Mouse (Mus musculus) gastrocnemius, adult 2 months (tissue): ENCODE measurements around the gene Ptgdr. TPM values are rescaled to one million over a fixed set of nuclear protein-coding genes. Genes with fewer than 3 reads are reported as not detected.
"Not testable (repeated sequence)": the region's sequence is repeated elsewhere in the genome, so short reads cannot be mapped to it uniquely, and the experiment has no call there.

Experiments
- DNase-seq: peaks from one replicate; pipeline ENCODE4 v3.0.0; 2022
- H3K27ac ChIP-seq: fragments of 200-600 bp; 2 replicates; pipeline ENCODE4 v1.8.1; 2022; ENCODE audit warnings: mild to moderate bottlenecking
- H3K4me3 ChIP-seq: fragments of 200-600 bp; 2 replicates; pipeline ENCODE4 v1.8.1; 2022; ENCODE audit warnings: mild to moderate bottlenecking, moderate library complexity
- CTCF ChIP-seq: fragments of 200-600 bp; IDR thresholded peaks from 2 replicates; pipeline ENCODE4 v1.8.1; 2022; ENCODE audit warnings: antibody characterized with exemption, mild to moderate bottlenecking, moderate library complexity
- intact Hi-C: fragments of 180-260 bp; cut with DNase I; formaldehyde crosslinking; loops from one replicate; pipeline ENCODE4 v1.15.1; 2025
- long read RNA-seq, 2 experiments: library from polyadenylated mRNA; stranded (forward); transcript quantifications; one replicate each; pipeline ENCODE4 v2.0.0; 2021
- total RNA-seq, 2 experiments: library from RNA; stranded (reverse); gene quantifications; 2 replicates each; pipeline ENCODE4 v1.2.3; 2021

The Ptgdr gene
- not detected for total RNA-seq
- long read RNA-seq, experiment 1, result 0 reads
- long read RNA-seq, experiment 2, result 0 reads

DNA sequence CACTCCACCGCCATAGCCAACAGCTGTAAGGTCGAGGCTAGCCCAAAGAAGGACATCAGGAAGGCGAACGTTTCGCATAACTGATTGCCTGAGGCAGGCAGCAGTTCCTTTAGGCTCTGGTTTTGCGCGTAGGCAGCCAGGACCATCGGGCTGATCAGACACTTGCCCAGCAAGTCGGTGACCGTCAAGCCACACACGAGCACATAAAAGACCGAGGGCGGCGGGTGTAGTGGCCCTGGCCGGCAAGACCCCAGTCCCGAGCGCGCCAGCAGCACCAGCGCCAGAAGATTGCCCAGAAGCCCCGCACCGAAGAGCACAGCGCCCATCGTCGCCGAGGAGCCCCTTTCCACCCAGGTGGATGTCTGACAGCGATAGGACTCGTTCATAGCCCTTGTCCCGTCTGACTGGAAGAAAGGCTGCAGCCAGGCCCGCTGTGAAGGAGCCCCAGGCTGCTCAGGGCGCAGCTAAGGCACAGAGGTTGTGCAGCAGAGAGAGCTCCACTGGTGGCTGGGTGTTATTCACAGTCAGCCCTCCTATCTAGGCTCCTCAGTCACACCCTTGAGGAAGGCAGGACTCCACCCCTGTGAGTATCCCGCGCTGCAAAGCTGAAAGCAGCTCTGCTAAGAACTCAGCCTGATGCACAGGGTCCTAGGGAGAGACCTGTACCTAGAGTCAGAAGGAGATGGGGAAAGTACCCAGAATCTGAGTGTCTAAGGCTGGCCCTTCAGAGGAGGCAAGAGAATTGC lies at the start of gene Ptgdr:
Ptgdr (minus strand) TSS at position 508 of the 746 bp plus-strand sequence.
- peak within 1 kb of the TSS; percentile 15; the same call in 1 of the 2 replicates for H3K4me3 ChIP-seq

DNA sequence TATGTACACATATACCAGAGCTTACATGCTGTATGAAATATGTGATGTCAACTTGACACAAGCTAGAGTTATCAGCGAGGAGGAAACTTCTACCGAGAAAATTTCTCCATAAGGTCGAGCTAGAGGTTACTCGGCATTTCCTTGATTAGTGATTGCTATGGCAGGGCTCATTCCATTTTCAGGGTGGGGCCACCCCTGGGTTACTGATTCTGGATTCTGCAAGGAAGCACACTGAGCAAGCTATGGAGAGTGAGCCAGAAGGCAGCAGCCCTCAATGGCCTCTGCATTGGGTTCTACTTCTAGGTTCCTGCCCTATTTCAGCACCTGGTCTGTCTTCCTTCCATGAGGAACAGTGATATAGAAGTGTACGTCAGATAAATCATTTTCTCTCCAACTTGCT lies 48.6 kb upstream of the Ptgdr start:
- no peak for DNase-seq
- TF ChIP-seq CTCF, result no peak
- intact Hi-C loops, result no loop called here
- H3K27ac ChIP-seq, result no peak overlapping the region
- H3K4me3 ChIP-seq, result no peak overlapping the region

More for the DNA sequence above, at the start of gene Ptgdr:
- intact Hi-C loops, result no loop called here
- H3K27ac ChIP-seq, result no peak within 1 kb of the TSS
- TF ChIP-seq CTCF, result no peak
- DNase-seq, result no peak

DNA sequence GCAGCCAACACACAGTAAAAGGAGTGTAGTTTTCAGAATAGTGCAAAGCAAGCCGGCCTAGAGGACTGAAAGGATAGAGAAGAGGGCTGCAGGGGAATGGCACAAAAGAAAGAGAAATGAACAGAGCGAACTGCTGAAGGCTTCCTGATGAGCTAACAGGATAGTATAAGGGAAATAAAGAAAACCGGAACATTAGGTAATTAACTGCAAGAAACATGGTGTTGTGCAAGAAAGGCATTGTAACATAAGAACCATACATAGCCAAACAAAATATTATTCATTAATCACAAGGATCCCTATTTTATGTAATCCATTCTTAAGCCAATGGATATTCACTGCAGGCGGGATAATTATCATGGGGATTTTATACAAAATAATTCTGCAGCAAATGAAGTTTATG lies 45.0 kb upstream of the Ptgdr start:
- intact Hi-C loops, result no loop called here
- no peak for TF ChIP-seq CTCF
- no peak overlapping the region for H3K4me3 ChIP-seq

DNA sequence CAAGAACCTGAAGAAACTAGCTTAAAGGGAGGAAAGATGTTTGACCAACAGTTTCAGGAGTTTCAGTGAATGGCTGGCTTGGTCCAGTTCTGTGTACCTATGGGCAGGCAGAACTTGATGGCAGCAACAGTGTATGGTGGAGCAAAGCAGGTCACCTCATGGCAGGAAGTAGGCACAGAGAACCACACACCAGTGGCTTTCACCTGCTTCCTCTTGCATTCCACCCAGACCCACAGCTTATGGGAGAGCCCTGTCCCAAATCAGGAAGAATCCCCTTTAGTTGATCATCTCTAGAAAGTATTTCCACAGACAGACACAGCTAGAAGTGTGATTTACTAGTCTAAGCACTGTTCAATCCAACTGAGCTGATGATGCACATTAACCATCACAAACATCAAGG lies 42.6 kb upstream of the Ptgdr start:
- intact Hi-C loops, DNase-seq, H3K27ac ChIP-seq, H3K4me3 ChIP-seq: not testable (repeated sequence)

More for the DNA sequence above, 45.0 kb upstream of the Ptgdr start:
- H3K27ac ChIP-seq, result no peak overlapping the region
- DNase-seq, result no peak

DNA sequence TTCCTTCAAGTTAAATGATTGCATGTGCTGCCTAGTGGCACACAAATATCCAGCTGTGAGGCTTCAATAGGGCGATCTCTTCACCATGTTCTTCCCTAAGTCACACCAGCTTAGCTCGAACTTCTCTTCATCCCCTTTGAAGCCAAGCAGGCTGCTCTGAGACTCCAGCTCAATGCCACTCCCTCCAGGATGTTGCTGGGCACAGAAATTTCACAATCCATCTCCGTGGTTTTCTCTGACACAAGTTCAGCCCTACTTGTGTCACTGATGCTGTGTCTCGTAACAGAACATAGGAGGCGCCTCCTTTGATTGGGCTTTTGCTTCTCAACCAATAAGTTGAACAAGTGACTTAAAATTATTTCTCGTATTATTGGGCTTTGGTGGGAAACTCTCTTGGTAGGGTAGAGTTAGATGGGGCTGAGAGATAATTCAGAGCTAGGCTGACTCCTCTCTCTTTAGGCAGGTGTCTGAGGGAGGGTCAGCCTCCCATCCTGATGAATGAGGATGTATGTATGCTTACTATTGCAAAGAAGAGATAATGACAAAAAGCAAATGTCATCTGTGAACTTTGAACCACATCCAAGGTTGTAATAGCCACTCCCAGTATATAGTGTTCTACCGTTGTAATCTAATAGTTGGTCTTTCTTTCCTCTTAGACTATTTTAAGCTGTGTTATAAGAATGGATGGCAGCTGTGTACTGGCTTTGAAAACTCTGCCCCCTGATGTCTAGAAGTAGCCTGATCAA lies 32.4 kb upstream of the Ptgdr start:
- H3K4me3 ChIP-seq, result no peak overlapping the region
- no peak overlapping the region for H3K27ac ChIP-seq
- DNase-seq, result no peak
- intact Hi-C loops, result no loop called here
- no peak for TF ChIP-seq CTCF

DNA sequence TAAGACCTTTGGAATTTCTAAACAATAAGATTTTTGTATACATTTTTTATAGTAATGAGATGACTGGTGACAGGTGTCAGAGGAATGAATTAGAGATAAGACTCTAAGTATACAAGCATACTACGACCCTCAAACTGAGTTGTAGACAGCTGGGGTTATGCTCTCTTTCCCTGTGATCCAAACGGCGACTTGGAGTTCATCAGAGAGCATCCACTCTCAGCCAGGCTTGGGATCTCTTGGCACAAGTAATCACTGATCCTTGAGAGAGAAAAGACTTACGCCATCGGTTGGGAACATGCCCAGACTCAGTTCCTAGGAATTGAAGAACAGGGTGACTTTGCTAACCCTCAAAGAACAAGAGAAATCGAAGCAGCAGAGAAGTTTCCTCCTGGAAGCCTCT lies 10.5 kb upstream of the Ptgdr start:
- Histone ChIP-seq H3K27ac (no peak overlapping the region), H3K4me3 (no peak overlapping the region)
- DNase-seq, result no peak
- no peak for TF ChIP-seq CTCF
- intact Hi-C loops, result no loop called here

DNA sequence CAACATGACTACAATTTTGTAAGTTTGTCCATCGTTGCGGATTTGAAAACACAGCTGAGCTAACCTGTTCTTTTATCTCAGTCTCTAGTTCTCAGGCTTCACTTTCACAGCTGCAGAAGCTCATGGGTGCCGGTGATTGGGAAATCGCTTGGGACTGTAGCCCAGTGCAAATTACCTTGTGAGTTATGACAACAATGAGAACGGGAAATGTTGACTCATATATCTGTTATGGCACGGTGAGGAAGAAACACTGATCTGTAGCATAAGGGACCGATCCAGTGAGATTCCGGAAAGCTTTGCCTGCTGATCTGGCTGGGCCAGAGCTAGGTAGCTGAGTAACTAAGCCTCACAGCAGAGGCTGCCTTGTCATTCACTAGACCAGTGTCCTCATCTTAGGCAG lies 6.5 kb upstream of the Ptgdr start:
- no peak for DNase-seq
- H3K4me3 ChIP-seq, result no peak overlapping the region
- no peak overlapping the region for H3K27ac ChIP-seq
- intact Hi-C loops, result no loop called here
- no peak for TF ChIP-seq CTCF

DNA sequence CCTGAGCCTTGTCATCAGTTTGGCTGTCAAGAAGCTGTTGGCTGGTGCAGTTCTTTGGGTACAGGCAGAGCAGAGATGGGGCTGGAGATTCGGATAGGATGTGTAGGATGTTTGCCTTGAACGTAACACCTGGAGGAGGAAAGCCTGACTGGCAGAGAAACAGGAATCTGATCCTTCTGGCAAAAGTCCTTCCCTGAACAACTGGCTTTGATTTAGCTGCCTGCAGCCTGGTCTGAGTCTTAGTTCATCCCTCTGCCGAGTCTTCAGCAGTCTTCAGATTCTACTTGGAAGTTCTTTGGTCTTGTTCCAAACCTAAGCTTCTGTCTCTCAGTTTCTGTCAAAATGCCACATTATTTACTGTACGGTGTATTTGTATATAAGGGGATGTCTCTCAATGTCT lies 3.9 kb upstream of the Ptgdr start:
- H3K27ac ChIP-seq, result no peak overlapping the region

DNA sequence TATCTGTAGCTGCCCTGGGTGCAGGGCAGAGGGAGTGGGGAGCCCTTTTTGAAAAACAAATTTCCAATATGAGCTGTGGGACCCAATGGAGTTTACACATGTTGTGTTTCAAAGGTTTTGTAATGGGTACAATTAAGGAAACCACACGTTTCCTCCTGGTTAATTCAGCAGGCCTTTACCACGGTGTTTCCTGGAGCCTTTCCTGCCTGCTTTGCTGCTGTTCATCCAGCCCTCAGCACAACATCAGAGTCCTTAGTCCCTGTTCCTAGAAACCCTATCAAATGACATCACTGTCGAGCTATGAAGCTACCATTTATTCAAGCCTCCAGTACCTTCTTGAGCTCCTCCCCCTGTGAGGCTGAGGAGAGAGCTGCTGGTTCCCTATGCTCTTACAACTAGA lies 2.0 kb upstream of the Ptgdr start:
- no peak overlapping the region for H3K4me3 ChIP-seq
- intact Hi-C loops, result no loop called here
- no peak for TF ChIP-seq CTCF
- no peak for DNase-seq
- H3K27ac ChIP-seq, result no peak overlapping the region

More for the DNA sequence above, 3.9 kb upstream of the Ptgdr start:
- intact Hi-C loops, result no loop called here
- no peak for TF ChIP-seq CTCF
- DNase-seq, result no peak
- H3K4me3 ChIP-seq, result no peak overlapping the region

DNA sequence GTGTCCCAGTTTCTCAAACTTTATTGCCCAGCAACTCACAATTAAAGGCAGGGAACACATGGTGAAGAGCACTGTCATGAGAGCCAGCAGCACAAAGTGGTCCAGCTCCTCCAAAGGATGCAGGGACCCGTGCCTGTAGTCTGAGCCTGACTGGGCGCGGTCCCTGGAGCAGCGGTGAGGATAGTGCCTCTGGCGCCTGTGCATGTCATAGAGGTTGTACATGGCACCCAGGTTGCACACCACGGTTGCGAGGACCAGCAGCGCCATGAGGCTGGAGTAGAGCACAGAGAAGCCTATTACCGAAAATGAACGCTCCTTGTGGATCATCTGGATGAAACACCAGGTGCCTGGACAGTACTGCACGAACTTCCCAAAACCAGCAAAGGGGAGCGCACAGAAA lies 803 bp downstream of the Ptgdr start:
- H3K4me3 ChIP-seq, result no peak overlapping the region
- intact Hi-C loops, result no loop called here
- no peak for TF ChIP-seq CTCF
- H3K27ac ChIP-seq, result no peak overlapping the region
- DNase-seq, result no peak

DNA sequence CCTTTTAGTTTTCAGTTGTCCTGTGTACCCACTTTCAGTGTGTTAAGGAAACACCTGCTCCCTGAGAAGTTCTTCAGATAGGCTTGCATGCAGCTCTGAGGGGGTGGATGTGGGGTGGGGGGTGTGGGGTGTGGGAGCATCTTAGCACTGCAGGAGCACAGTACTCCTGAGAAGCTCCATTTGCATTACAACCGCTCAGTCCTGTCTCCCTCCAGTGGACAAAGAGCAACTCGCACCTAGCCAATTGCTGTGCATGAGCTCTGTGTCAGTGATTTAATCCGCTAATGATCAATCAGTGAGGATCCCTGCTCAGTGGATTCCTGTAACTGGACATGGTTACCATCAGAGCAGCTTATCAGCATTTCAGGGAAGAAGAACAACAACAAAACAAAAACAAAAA lies 8.5 kb downstream of the Ptgdr start:
- H3K27ac ChIP-seq, H3K4me3 ChIP-seq, DNase-seq, intact Hi-C loops: not testable (repeated sequence)
- peak; percentile 28; the same call in 1 of the 2 replicates for TF ChIP-seq CTCF

DNA sequence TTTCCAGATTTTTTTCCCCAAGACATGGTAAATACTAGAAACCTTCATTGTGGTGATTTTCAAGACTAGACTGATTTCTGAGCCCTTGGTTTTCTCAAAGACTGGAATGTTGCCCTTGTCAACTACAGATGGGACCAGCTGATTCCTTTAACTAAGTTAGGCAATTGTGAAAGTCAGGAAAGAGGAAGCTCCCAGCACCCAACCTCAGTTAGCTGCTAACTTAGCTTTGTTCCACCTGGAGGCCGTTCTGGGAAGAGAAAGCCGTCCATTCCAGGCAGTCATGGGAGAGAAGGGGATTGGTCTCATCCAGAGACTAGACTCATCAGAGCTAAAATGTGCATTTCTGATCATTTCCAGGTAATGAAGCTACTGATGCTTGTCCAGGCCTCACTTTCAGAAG lies 11.4 kb downstream of the Ptgdr start:
- TF ChIP-seq CTCF, result no peak
- DNase-seq, result no peak
- Histone ChIP-seq H3K27ac (no peak overlapping the region), H3K4me3 (no peak overlapping the region)
- intact Hi-C loops, result no loop called here

DNA sequence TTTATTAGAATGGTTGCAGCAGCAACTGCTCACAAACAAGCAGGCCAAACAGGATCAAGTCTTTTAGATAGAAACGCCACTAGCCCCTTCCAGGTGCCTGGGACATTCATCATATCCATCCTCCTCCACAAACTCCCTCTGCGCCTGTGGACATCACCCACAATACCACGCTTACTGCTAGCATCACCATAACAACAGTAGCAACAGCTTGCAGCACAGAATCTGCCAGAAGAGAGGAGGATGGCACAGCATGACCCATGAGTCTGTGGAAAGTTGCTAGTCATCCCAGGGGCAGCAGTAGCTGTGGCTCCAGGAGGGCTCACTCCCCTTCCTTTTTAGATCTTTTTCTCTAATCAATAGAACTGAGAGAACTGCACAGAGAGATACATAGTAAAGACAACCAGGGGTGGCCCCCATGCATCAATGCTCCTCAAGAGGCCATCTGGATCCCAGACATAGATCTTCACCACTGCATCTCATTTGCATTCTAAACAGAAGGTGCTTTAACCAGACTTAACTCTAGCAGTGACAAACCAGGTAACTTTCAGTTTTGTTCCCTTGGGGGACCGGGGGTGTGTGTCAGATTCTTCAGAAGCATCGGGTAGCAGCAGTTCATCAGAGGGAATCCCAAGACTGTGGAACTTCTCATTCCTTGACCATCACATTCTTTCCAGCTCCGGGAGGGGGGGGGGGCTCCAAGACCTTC lies 12.5 kb downstream of the Ptgdr start:
- no peak for TF ChIP-seq CTCF
- H3K4me3 ChIP-seq, result no peak overlapping the region
- H3K27ac ChIP-seq, result no peak overlapping the region
- DNase-seq, result no peak
- intact Hi-C loops, result no loop called here
